Mouse (Mus musculus) CH12.LX (cell line): ENCODE measurements at regions not wholly inside any gene's neighbourhood (a gene's known extent, or its start where the extent isn't known, plus 50 kb on each side); places are given as distances from the start of the nearest gene placed in this dataset.

Experiments
- DNase-seq: peaks from one replicate; pipeline ENCODE4 v3.0.0-alpha.2; 2013; ENCODE audit errors: extremely low read depth
- H3K27ac ChIP-seq: 2 replicates; pipeline ENCODE4 v1.5.1; 2012; ENCODE audit warnings: low read depth, mild to moderate bottlenecking, control low read depth, moderate library complexity; ENCODE audit not compliant: insufficient read depth
- H3K27me3 ChIP-seq: replicated peaks from 2 replicates; pipeline ENCODE3; 2012; ENCODE audit warnings: inconsistent platforms
- H3K36me3 ChIP-seq, 2 experiments: replicated peaks in 1 of 2; 2 replicates each; pipeline versions ENCODE3 to v1.6.1; 2012; ENCODE audit warnings: inconsistent platforms in 1 of 2, low read length in 1 of 2, mild to moderate bottlenecking in 1 of 2, mixed read lengths in 1 of 2, moderate library complexity in 1 of 2; ENCODE audit not compliant: control insufficient read depth in 1 of 2, insufficient read depth in 1 of 2
- H3K4me1 ChIP-seq, 2 experiments: 2 replicates each; pipeline ENCODE4 v1.6.1; 2012; ENCODE audit warnings: inconsistent platforms in 1 of 2, moderate library complexity in 1 of 2; ENCODE audit not compliant: insufficient read depth in 2 of 2, control insufficient read depth in 1 of 2
- H3K4me2 ChIP-seq: 2 replicates; pipeline ENCODE4 v1.6.1; 2012; ENCODE audit warnings: low read depth, mild to moderate bottlenecking, control low read depth; ENCODE audit not compliant: poor library complexity, insufficient read depth, severe bottlenecking
- H3K4me3 ChIP-seq, 3 experiments: fragments of 150-350 bp in 1 of 3; sonication (generic) in 1 of 3; replicated peaks in 1 of 3; 2 replicates each; pipeline versions ENCODE3 to v1.5.1; 2011 to 2012; ENCODE audit warnings: low read depth in 2 of 3, low read length in 2 of 3, mild to moderate bottlenecking in 2 of 3, moderate library complexity in 2 of 3, control low read depth in 1 of 3, improper control_type of control experiment in 1 of 3, inconsistent platforms in 1 of 3, mixed read lengths in 1 of 3; ENCODE audit not compliant: poor library complexity in 1 of 3
- H3K79me2 ChIP-seq: replicated peaks from 2 replicates; pipeline ENCODE4 v1.6.1; 2012; ENCODE audit warnings: mild to moderate bottlenecking, moderate library complexity; ENCODE audit not compliant: control insufficient read depth, poor library complexity, insufficient read depth, severe bottlenecking; ENCODE audit errors: extremely low read depth
- H3K9ac ChIP-seq: 2 replicates; pipeline ENCODE4 v1.6.1; 2012; ENCODE audit warnings: low read depth, mild to moderate bottlenecking, control low read depth, moderate library complexity; ENCODE audit not compliant: insufficient read depth
- H3K9me3 ChIP-seq: replicated peaks from 2 replicates; pipeline ENCODE3; 2012; ENCODE audit warnings: low read length, inconsistent platforms, mixed read lengths
- CHD2 ChIP-seq: IDR thresholded peaks from 2 replicates; pipeline ENCODE4 v1.6.1; 2011; ENCODE audit warnings: low read length, improper control_type of control experiment
- E2F4 ChIP-seq: IDR thresholded peaks from 2 replicates; pipeline ENCODE4 v1.6.1; 2011; ENCODE audit warnings: low read depth, low read length, improper control_type of control experiment; ENCODE audit not compliant: insufficient replicate concordance
- GABPA ChIP-seq: IDR thresholded peaks from 2 replicates; pipeline ENCODE4 v1.6.1; 2012; ENCODE audit warnings: low read depth, low read length, improper control_type of control experiment, inconsistent platforms; ENCODE audit not compliant: insufficient replicate concordance
- KAT2A ChIP-seq: IDR thresholded peaks from 2 replicates; pipeline ENCODE4 v1.6.1; 2012; ENCODE audit warnings: low read length, improper control_type of control experiment, inconsistent platforms; ENCODE audit not compliant: insufficient replicate concordance
- MAFK ChIP-seq: IDR thresholded peaks from 2 replicates; pipeline ENCODE4 v1.6.1; 2011; ENCODE audit warnings: low read length, improper control_type of control experiment; ENCODE audit not compliant: insufficient replicate concordance
- NRF1 ChIP-seq: IDR thresholded peaks from 2 replicates; pipeline ENCODE4 v1.6.1; 2014; ENCODE audit warnings: low read depth, mild to moderate bottlenecking, inconsistent platforms, low read length, improper control_type of control experiment, moderate library complexity
- PAX5 ChIP-seq: IDR thresholded peaks from 2 replicates; pipeline ENCODE4 v1.6.1; 2012; ENCODE audit warnings: low read length, inconsistent platforms, mixed read lengths
- POLR2A ChIP-seq: IDR thresholded peaks from 2 replicates; pipeline ENCODE4 v1.6.1; 2011; ENCODE audit warnings: low read depth, mild to moderate bottlenecking, improper control_type of control experiment, low read length
- POLR2AphosphoS2 ChIP-seq: IDR thresholded peaks from 2 replicates; pipeline ENCODE4 v1.6.1; 2011; ENCODE audit warnings: low read depth, low read length, improper control_type of control experiment
- RAD21 ChIP-seq: IDR thresholded peaks from 2 replicates; pipeline ENCODE4 v1.6.1; 2011; ENCODE audit warnings: low read depth, mild to moderate bottlenecking, low read length, improper control_type of control experiment, moderate library complexity
- SIN3A ChIP-seq: IDR thresholded peaks from 2 replicates; pipeline ENCODE4 v1.6.1; 2012; ENCODE audit warnings: low read length, improper control_type of control experiment, inconsistent platforms
- SMC3 ChIP-seq: IDR thresholded peaks from 2 replicates; pipeline ENCODE4 v1.6.1; 2011; ENCODE audit warnings: low read depth, low read length, improper control_type of control experiment
- TCF12 ChIP-seq: IDR thresholded peaks from 2 replicates; pipeline ENCODE4 v1.6.1; 2014; ENCODE audit warnings: low read depth, mild to moderate bottlenecking, inconsistent platforms, low read length, improper control_type of control experiment
- USF1 ChIP-seq: IDR thresholded peaks from 2 replicates; pipeline ENCODE4 v1.6.1; 2014; ENCODE audit warnings: low read depth, mild to moderate bottlenecking, inconsistent platforms, low read length, improper control_type of control experiment
- ZC3H11A ChIP-seq: IDR thresholded peaks from 2 replicates; pipeline ENCODE4 v1.6.1; 2012; ENCODE audit warnings: low read depth, mild to moderate bottlenecking, inconsistent platforms, low read length, improper control_type of control experiment
- ZKSCAN1 ChIP-seq: IDR thresholded peaks from 2 replicates; pipeline ENCODE4 v1.6.1; 2012; ENCODE audit warnings: low read depth, inconsistent platforms, low read length, improper control_type of control experiment, borderline replicate concordance
- dilution Hi-C: fragments of 300-500 bp; cut with MboI; formaldehyde crosslinking; loops from 2 replicates; pipeline ENCODE4 v1.14.3; 2020; ENCODE audit warnings: low sequenced_read_pairs; ENCODE audit not compliant: extremely low pct_unique_long_range_greater_than_20kb, extremely low pct_ligation_motif_present
- in situ Hi-C: fragments of 300-500 bp; cut with MboI; formaldehyde crosslinking; loops from 3 replicates; pipeline ENCODE4 v1.14.3; 2019; ENCODE audit warnings: low sequenced_read_pairs, low pct_ligation_motif_present, low pct_unique_long_range_greater_than_20kb, mixed read lengths

- in situ Hi-C loops = no loop called here
Observed at GRCm38 (mm10) chr14:102092557-102092956, 362.8 kb downstream of the Lmo7 start.

GRCm38 (mm10) chr14:102048932-102049331 lies 319.2 kb downstream of the Lmo7 start:
- Histone ChIP-seq H3K9ac (no peak overlapping the region), H3K36me3 (no peaks in the 10 kb centered on the region), H3K27ac (no peak overlapping the region), H3K9me3 (no peaks in the 10 kb centered on the region), H3K4me1 (no peaks in the 10 kb centered on the region), H3K27me3 (no peaks in the 10 kb centered on the region), H3K4me2 (no peak overlapping the region), H3K79me2 (no peaks in the 10 kb centered on the region), H3K4me3 (no peak overlapping the region)
- in situ Hi-C loops = no loop called here
- DNase-seq = no peak
- TF ChIP-seq RAD21 = no peak
- TF ChIP-seq E2F4 = no peak
- dilution Hi-C loops = no loop called here

More at GRCm38 (mm10) chr14:102092557-102092956, 362.8 kb downstream of the Lmo7 start:
- Histone ChIP-seq H3K4me3 (no peak overlapping the region), H3K4me1 (peaks cover 0 to 12% of the 10 kb centered on the region in 2 experiments; a peak in 3 of 4 replicates), H3K27me3 (no peaks in the 10 kb centered on the region), H3K27ac (no peak overlapping the region), H3K4me2 (no peak overlapping the region), H3K36me3 (no peaks in the 10 kb centered on the region), H3K9me3 (no peaks in the 10 kb centered on the region), H3K9ac (no peak overlapping the region), H3K79me2 (no peaks in the 10 kb centered on the region)
- dilution Hi-C loops = no loop called here
- DNase-seq = no peak
- TF ChIP-seq E2F4 (no peak), SIN3A (no peak), POLR2AphosphoS2 (no peak), KAT2A (no peak), TCF12 (no peak), NRF1 (no peak), ZKSCAN1 (no peak), GABPA (no peak), ZC3H11A (no peak), MAFK (no peak), POLR2A (no peak), SMC3 (no peak), USF1 (no peak), RAD21 (no peak), CHD2 (no peak), PAX5 (no peak)
